Mouse (Mus musculus): ENCODE data around the gene Dpp8. TPM values are rescaled to one million over a fixed set of nuclear protein-coding genes. Genes with fewer than 3 reads are reported as not detected.
"Not testable (repeated sequence)": the region's sequence is repeated elsewhere in the genome, so short reads cannot be mapped to it uniquely, and the experiment has no call there.

The Dpp8 gene
- 41.6 and 45.3 TPM in 2 replicates for polyA plus RNA-seq (2012; rRNA removed)

DNA sequence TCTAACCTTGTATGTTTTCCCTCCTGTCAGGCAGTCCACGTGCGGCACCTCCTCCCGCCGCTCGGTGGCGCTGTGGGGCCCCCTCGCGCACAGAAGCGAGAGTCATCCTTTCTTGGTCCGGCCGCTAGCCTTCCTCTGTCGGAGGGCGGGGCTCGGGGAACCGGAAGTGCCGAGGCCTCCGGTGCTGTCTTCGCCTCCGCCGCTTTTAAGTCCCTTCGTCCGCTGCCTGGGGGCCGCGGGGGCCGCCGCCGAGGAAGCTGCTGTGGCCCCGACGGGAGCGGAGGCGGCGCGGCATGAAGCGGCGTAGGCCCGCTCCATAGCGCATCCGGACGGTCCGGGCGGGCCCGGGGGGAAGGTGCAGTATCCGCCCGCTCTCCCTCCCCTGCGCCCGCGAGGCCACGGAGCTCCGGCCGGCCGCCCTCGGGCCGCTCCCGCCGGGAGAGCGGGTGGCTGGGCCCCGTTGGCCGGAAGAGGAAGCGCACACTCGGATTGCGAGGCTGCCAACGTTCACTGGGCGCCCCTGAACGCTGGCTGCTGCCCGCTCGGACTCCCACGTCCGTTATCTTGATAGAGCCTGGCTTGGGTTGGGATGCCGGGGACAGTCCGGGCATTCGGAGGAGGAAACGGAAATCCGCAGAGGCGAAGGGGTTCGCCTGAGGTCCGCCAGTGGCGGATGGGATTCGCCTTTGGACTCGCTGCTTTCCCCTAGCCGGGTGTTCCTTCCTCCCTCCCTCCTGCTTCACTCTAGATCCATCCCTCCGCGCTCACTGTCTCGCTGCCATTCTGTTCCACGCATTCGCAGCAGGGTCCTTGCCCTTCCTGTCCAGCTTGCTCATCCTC is at the start of gene Dpp8:
Dpp8 (plus strand) TSS at position 146 of the 840 bp plus-strand sequence.
- peak within 1 kb of the TSS; percentile 71 for H3K4me3 ChIP-seq (ENCODE audit: insufficient read depth, low read depth, low read length)
- under 1% methylated on average over 84 of the region's 85 CpGs for WGBS
- H3K27ac ChIP-seq (ENCODE audit: insufficient read depth, low read depth, low read length) = peak within 1 kb of the TSS; percentile 85
- H3K36me3 ChIP-seq (ENCODE audit: control insufficient read depth, insufficient read depth, low read length) = peaks cover 2% of the 10 kb centered on the region; the same call in 1 of the 2 replicates
- peaks cover 6% of the 10 kb centered on the region; the same call in 1 of the 2 replicates for H3K4me1 ChIP-seq (ENCODE audit: control insufficient read depth, insufficient read depth, low read length)
- peak; percentile 88 for TF ChIP-seq CTCF (conservative IDR thresholded peaks at IDR 0.05; ENCODE audit: insufficient read depth, insufficient read length, low read depth, low read length)
- peak; percentile 5 for TF ChIP-seq POLR2A (IDR thresholded peaks at IDR 0.05; ENCODE audit: low read depth, low read length)
- H3K27me3 ChIP-seq (replicated peaks; ENCODE audit: control insufficient read depth, insufficient read depth, low read length) = no peaks in the 10 kb centered on the region
- peak; percentile 97 for DNase-seq

DNA sequence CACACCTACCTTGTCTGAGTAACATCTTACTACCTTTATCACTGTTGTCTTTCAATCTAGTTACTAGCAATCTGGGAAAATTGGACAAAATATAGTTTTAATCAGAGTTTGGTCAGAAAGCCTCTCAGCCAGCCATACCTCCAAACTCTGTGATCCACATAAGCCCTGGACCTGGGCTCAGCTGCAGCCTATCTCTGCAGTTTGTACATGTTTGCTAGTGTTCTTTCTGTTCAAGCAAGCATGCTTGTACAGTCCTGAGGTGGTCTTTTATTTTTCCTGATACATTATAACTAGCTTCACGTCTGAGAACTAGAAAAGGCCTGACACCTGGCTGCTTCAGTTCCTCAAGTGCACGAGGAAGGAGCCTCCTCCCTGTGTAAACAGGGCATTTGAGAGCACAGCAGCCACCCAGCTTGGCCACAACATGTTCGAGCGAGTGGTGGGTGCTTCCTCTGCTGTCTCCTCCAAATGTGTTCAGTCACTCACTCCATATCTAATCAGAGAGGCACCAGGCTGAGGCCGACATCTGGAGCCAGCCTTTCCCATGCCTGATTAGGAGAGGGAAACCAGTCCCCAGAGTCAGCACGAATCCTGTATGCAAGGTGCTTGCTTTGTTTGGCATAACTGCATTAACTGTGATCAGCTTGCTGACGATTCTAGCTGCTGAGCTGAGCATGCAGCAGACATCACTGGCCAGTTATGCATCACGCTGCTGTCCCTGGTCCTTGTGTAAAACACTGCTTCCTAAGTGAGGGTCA is 47.0 kb upstream of the Dpp8 start:
- no peak for DNase-seq
- Histone ChIP-seq H3K36me3 (ENCODE audit: control insufficient read depth, insufficient read depth, low read length) (peaks cover 6% of the 10 kb centered on the region), H3K4me1 (ENCODE audit: control insufficient read depth, insufficient read depth, low read length) (no peaks in the 10 kb centered on the region), H3K27me3 (replicated peaks; ENCODE audit: control insufficient read depth, insufficient read depth, low read length) (no peaks in the 10 kb centered on the region), H3K4me3 (ENCODE audit: insufficient read depth, low read depth, low read length) (no peak overlapping the region), H3K27ac (ENCODE audit: insufficient read depth, low read depth, low read length) (no peak overlapping the region)
- TF ChIP-seq POLR2A (IDR thresholded peaks at IDR 0.05; ENCODE audit: low read depth, low read length) = no peak
- no peak for TF ChIP-seq CTCF (conservative IDR thresholded peaks at IDR 0.05; ENCODE audit: insufficient read depth, insufficient read length, low read depth, low read length)
- WGBS = 81% methylated on average over 8 of the region's 8 CpGs

GRCm38 (mm10) chr9:64985807-64986206 is 46.4 kb upstream of the Dpp8 start:
- no peak for DNase-seq
- TF ChIP-seq POLR2A (IDR thresholded peaks at IDR 0.05; ENCODE audit: low read depth, low read length) (no peak), CTCF (conservative IDR thresholded peaks at IDR 0.05; ENCODE audit: insufficient read depth, insufficient read length, low read depth, low read length) (no peak)
- no peaks in the 10 kb centered on the region for H3K27me3 ChIP-seq (replicated peaks; ENCODE audit: control insufficient read depth, insufficient read depth, low read length)
- 90% methylated on average over 9 of the region's 9 CpGs for WGBS
- H3K27ac ChIP-seq (ENCODE audit: insufficient read depth, low read depth, low read length) = no peak overlapping the region
- H3K4me3 ChIP-seq (ENCODE audit: insufficient read depth, low read depth, low read length) = no peak overlapping the region
- no peaks in the 10 kb centered on the region for H3K4me1 ChIP-seq (ENCODE audit: control insufficient read depth, insufficient read depth, low read length)
- peaks cover 8% of the 10 kb centered on the region for H3K36me3 ChIP-seq (ENCODE audit: control insufficient read depth, insufficient read depth, low read length)

DNA sequence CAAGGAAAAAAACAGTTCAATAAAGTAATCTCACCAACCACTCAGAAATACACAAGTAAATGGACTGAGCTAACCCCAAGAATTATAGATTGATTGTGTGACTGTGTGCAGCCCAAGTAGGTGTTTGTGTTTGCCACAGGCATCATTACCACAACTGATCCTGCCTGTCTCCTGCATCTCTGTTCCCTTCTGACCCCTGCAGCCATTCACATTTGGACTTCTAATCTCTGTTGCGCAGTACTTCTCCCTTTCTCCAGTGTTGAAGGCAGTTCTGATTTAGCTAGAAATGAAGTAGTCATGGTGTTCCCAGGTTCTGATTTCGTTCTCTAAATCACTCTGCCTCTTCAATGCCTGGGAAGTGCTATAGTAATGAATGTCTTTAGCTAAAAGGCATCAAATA is 44.6 kb upstream of the Dpp8 start:
- no peak for DNase-seq
- Histone ChIP-seq H3K27me3 (replicated peaks; ENCODE audit: control insufficient read depth, insufficient read depth, low read length) (no peaks in the 10 kb centered on the region), H3K27ac (ENCODE audit: insufficient read depth, low read depth, low read length) (no peak overlapping the region), H3K4me1 (ENCODE audit: control insufficient read depth, insufficient read depth, low read length) (no peaks in the 10 kb centered on the region), H3K36me3 (ENCODE audit: control insufficient read depth, insufficient read depth, low read length) (peaks cover 15% of the 10 kb centered on the region), H3K4me3 (ENCODE audit: insufficient read depth, low read depth, low read length) (no peak overlapping the region)
- TF ChIP-seq POLR2A (IDR thresholded peaks at IDR 0.05; ENCODE audit: low read depth, low read length) = no peak
- no peak for TF ChIP-seq CTCF (conservative IDR thresholded peaks at IDR 0.05; ENCODE audit: insufficient read depth, insufficient read length, low read depth, low read length)
- 89% methylated on average over 2 of the region's 2 CpGs for whole genome bisulfite sequencing

DNA sequence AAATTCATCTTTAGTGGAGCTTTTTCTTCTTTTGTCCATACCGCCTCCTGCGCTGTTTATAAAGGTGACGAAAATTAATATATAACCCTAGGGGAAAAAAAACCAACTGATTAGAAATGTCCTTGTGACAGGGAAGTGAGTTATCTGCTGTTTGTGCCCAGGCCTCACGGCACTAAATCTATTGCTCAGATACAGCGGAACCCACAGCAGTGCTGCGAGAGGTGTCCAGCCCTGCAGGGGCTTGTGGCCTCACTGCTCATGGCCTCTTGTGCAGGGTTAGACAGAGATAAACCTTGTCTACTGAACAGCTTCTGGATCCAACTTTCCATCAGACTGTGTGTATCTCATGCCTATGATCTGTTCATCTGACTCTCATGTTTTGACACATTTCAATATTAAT is 43.8 kb upstream of the Dpp8 start:
- H3K27me3 ChIP-seq (replicated peaks; ENCODE audit: control insufficient read depth, insufficient read depth, low read length) = no peaks in the 10 kb centered on the region
- H3K4me1 ChIP-seq (ENCODE audit: control insufficient read depth, insufficient read depth, low read length) = no peaks in the 10 kb centered on the region
- no peak overlapping the region for H3K4me3 ChIP-seq (ENCODE audit: insufficient read depth, low read depth, low read length)
- 84% methylated on average over 6 of the region's 6 CpGs for WGBS
- peaks cover 15% of the 10 kb centered on the region for H3K36me3 ChIP-seq (ENCODE audit: control insufficient read depth, insufficient read depth, low read length)
- no peak for DNase-seq
- no peak for TF ChIP-seq POLR2A (IDR thresholded peaks at IDR 0.05; ENCODE audit: low read depth, low read length)
- no peak for TF ChIP-seq CTCF (conservative IDR thresholded peaks at IDR 0.05; ENCODE audit: insufficient read depth, insufficient read length, low read depth, low read length)
- no peak overlapping the region for H3K27ac ChIP-seq (ENCODE audit: insufficient read depth, low read depth, low read length)

DNA sequence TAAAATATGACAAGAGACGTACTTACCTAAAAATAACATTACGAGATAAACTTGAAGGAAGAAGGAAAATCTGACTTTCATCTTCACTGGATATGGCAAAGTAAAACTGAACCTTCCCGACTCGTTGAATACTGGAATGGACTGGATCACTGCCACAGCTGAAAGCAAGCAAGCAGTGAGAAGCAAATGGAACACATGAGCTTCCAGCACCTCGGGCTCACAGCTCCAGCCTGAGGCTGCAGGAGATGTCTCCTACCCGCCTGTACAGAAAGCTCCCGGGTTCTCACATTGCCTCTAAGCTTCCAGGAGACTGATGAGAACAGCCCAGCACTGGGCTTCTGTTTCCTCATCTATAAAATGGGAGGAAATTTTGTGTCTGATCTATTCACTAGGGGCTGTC is 41.9 kb upstream of the Dpp8 start:
- H3K27me3 ChIP-seq (replicated peaks; ENCODE audit: control insufficient read depth, insufficient read depth, low read length) = no peaks in the 10 kb centered on the region
- H3K4me3 ChIP-seq (ENCODE audit: insufficient read depth, low read depth, low read length) = no peak overlapping the region
- H3K27ac ChIP-seq (ENCODE audit: insufficient read depth, low read depth, low read length) = no peak overlapping the region
- DNase-seq = no peak
- TF ChIP-seq CTCF (conservative IDR thresholded peaks at IDR 0.05; ENCODE audit: insufficient read depth, insufficient read length, low read depth, low read length) = no peak
- no peak for TF ChIP-seq POLR2A (IDR thresholded peaks at IDR 0.05; ENCODE audit: low read depth, low read length)
- no peaks in the 10 kb centered on the region for H3K4me1 ChIP-seq (ENCODE audit: control insufficient read depth, insufficient read depth, low read length)
- H3K36me3 ChIP-seq (ENCODE audit: control insufficient read depth, insufficient read depth, low read length) = peaks cover 15% of the 10 kb centered on the region
- WGBS = 94% methylated on average over 7 of the region's 7 CpGs

GRCm38 (mm10) chr9:64995464-64995863 is 36.8 kb upstream of the Dpp8 start:
- H3K4me1 ChIP-seq (ENCODE audit: control insufficient read depth, insufficient read depth, low read length); H3K4me3 ChIP-seq (ENCODE audit: insufficient read depth, low read depth, low read length); DNase-seq; H3K27me3 ChIP-seq (replicated peaks; ENCODE audit: control insufficient read depth, insufficient read depth, low read length); H3K36me3 ChIP-seq (ENCODE audit: control insufficient read depth, insufficient read depth, low read length); H3K27ac ChIP-seq (ENCODE audit: insufficient read depth, low read depth, low read length): not testable (repeated sequence)
- 86% methylated on average over 1 of the region's 1 CpGs for WGBS
